Mouse (Mus musculus) layer of hippocampus, adult 2 months (tissue): ENCODE results near the gene Tcp11l2. TPM values are rescaled to one million over a fixed set of nuclear protein-coding genes. Genes with fewer than 3 reads are reported as not detected.

Experiments used
- DNase-seq, 2 experiments: peaks; one replicate each; pipeline ENCODE4 v3.0.0; 2022; ENCODE audit warnings: low spot score in 2 of 2
- H3K27ac ChIP-seq: fragments of 200-600 bp; 2 replicates; pipeline ENCODE4 v1.8.1; 2022
- H3K4me3 ChIP-seq: fragments of 200-600 bp; 2 replicates; pipeline ENCODE4 v1.8.1; 2022; ENCODE audit warnings: mild to moderate bottlenecking
- CTCF ChIP-seq: fragments of 200-600 bp; conservative IDR thresholded peaks from 2 replicates; pipeline ENCODE4 v1.8.1; 2022; ENCODE audit warnings: antibody characterized with exemption, mild to moderate bottlenecking, moderate library complexity
- total RNA-seq, 2 experiments: library from RNA; stranded (reverse); gene quantifications; 2 replicates each; pipeline ENCODE4 v1.2.3; 2021

Tcp11l2 gene
- total RNA-seq, 2 experiments from 2014 or later = 27.3 to 29.4 TPM

DNA sequence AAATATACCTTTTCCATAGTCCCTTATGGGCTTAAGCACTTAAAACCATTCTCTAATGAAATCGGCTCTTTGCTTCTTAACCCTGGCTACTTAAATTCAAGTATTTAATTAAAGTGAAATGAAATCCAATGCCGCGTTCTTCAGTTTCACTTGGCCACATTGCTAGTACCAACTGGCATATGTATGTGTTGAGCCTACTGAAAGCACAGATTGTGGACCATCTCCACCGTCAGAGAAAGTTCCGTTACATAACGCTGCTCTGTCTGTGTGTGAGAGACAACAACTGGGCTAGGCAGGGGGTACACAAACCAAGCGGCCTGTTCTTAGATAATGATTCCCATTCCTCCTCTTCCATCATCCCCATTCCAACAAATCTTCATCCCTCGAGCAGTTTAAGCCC is 12.0 kb upstream of the Tcp11l2 start:
- H3K27ac ChIP-seq = no peak overlapping the region; the same call in 1 of the 2 replicates
- DNase-seq = peak in 1 of 2 experiments; percentile 23
- no peak for TF ChIP-seq CTCF
- no peak overlapping the region for H3K4me3 ChIP-seq

DNA sequence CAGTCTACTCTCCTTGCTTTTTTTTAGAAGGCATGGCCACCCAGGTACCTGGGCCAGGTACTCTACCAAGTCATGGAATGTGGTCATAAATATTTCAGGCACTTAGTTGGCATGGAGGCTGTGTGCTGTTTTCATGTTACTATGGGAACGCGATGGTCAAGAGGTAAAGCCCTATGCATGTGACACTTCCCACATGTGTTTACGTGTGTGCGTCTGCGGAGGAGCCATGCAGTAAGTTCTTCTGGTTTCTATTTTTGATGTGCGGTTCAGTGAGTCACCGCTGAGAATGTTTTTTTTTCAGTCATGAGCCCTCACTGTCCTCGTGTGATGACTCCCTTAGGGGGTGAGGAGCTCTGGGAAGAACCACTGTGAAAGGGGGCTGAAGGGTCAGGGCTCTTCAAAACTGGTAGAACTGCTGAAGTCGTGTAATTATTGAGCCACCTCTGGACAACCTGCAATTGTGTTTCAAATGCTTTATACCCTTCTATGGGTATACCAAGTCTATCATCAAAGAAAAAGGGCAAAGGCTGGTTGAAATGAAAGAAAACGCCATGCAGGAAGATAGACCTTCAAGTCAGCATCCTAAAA is 5.3 kb upstream of the Tcp11l2 start:
- TF ChIP-seq CTCF = no peak
- Histone ChIP-seq H3K27ac (no peak overlapping the region), H3K4me3 (no peak overlapping the region)
- no peak for DNase-seq

DNA sequence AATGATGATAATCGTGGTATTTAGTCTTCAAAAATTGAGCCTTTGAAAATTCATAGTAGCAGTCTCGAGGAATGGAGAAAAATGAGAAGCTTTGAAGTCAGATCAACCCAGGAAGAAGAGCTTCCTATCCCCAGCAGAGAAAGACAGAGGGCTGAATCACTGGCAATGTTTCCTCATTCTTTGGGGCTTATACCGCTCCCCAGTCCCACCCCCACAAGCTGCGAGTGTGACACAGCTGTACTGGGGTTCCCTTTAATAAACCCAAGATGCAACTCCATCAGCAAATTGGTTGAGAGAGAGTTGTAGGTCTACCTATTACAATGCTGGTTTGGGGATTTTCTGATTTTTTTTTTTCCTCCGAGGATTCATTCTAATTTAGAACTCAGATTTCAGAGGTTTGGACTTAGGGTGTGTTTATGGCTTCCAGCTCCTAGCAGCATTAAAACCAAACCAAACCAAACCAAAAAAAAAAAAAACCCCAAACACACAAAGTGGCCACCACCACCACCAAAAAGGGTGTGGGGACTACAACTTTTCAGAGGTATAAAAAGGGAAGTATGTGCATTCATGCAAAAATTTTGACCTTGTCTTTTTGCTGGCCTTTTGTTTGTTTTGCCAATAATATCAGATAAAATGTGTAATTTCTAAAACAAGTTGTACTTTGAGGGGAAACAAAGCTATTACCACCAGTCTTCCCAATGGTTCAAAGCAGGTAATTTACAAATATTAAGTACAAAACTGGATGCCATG is 2.6 kb upstream of the Tcp11l2 start:
- DNase-seq = no peak
- Histone ChIP-seq H3K27ac (no peak overlapping the region), H3K4me3 (no peak overlapping the region)
- TF ChIP-seq CTCF = no peak

DNA sequence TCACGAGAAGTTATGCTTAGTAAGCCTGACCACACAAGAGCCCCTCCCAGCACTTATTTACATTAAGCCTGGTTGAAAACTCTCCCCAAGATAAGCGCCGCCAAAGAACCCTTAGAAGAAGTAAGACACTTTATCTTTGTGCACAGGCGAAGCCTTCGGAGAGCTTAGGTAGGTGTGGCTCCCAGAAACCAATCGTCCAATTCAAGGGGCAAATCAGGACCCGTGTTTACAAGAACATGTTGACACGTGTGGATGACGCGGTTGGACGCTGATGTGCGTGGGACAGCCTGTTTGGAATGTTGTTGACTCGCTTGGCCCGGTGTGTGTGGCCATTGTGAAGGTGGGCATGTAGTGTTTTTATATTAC is 414 bp upstream of the Tcp11l2 start:
- no peak for DNase-seq
- Histone ChIP-seq H3K27ac (peak overlapping the region; percentile 99), H3K4me3 (peak overlapping the region; percentile 96)
- no peak for TF ChIP-seq CTCF

DNA sequence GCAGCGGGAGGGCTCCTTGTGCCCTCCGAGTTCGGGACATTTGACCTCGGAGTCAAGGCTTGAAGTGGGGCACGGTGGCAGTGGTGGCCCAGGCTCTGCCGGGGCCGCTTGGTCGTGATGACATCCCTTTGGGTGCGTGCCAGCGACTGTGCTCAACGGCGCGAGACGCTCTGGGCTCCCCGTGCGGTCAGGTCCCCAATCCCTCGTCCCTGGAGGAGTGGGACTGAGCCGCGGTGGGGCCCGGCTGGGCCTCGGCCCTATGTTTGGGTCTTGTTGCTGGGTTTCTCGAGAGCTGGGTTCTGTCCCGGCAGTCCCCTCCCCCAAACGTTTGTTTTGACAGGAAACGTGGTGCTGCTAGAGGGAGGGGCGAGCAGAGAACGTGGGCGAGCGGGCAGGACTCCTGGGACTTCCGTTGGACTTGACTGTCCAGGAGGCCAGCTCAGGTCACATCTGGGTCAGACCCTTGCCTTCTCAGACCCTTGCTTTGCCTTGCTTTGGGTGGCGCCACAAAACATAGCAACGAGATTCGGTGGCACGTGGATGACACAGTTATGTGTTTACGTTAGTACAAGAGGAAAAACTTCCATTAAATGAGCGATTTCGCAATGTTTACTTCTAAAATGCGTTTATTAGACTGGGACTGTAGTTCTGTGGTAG is 773 bp downstream of the Tcp11l2 start:
- peak; percentile 50 to 65 for DNase-seq
- Histone ChIP-seq H3K4me3 (peak overlapping the region; percentile 96), H3K27ac (peak overlapping the region; percentile 99)
- TF ChIP-seq CTCF = no peak

DNA sequence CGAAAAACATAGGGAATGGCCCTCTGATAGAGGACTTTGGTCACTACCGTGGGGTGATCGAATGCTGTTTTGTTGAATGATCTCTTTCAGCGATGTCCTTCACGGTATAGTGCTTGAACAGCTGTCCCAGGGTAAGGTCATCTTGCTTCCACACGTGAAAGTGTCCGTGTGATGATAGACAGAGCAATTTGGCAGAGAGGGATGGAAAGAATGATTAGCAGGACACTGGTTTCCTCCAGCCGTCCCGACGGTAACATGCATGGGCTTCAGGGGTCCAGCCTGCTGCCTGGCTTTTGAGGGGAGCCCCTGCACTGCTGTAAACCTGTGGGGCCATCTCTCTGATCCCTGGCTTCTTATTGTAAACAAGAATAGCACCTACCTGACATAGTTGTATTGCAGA is 2.3 kb downstream of the Tcp11l2 start:
- TF ChIP-seq CTCF = no peak
- H3K4me3 ChIP-seq = no peak overlapping the region
- no peak overlapping the region for H3K27ac ChIP-seq
- no peak for DNase-seq

DNA sequence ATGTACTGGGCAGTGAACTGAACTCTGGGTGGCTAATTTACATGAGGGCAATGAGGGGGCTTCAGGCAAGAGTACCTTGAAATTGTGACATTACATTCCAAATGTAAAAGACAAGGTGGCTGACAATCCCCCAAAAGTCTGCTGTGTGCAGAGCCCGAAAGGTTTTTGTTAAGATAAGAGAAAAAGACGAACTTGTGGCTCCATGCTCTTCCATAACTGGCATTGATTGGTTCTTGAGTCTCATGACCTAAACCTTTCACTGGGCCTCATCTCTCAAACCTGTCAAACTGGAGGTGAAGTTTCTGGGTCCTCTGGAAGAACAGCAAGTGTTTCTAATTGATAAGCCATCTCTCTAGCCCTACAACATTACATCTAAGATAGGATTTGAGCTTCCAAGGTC is 3.1 kb downstream of the Tcp11l2 start:
- H3K27ac ChIP-seq = no peak overlapping the region
- no peak for DNase-seq
- no peak overlapping the region for H3K4me3 ChIP-seq
- TF ChIP-seq CTCF = no peak

DNA sequence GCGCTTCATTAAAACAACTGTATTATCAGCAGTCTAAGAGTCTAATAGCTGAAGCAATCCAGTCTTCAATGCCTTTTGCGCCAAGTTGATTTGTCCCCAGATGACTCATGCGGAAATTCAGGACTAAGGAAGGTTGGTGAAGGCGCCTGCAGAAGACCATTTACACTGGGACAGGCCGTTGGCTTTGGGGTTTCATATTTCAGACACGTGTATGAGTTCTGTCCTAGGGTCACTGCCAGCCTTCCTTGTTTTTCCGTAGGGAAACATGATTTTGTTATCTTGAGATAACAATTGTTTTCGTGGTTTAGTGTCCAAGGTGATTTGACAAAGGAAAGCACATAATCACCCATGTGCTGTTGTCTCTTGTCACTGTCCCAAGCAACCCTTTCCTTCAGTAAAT is 4.8 kb downstream of the Tcp11l2 start:
- no peak for TF ChIP-seq CTCF
- Histone ChIP-seq H3K27ac (peak overlapping the region; percentile 18; the same call in 1 of the 2 replicates), H3K4me3 (no peak overlapping the region)
- no peak for DNase-seq

DNA sequence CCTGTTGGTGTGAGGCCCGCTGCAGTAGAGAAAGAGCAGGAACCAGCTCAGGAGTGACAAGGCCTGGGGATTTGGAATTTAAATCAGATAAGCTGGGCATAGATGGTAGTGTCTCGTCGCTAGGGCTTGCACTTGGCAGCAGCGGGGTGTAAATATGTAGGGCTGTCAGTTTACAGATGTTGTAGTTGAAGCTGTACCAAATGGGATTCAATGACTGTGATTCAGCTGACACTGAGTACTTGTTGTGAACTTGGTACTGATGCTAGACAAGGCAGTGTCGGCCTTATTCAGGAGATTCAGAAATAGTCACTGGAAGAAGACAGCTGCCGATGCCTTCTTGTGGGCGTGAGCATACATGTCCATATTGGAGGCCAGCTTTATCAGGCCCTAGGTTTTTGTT is 5.8 kb downstream of the Tcp11l2 start:
- DNase-seq = no peak
- Histone ChIP-seq H3K4me3 (no peak overlapping the region), H3K27ac (peak overlapping the region; percentile 18; the same call in 1 of the 2 replicates)
- no peak for TF ChIP-seq CTCF

DNA sequence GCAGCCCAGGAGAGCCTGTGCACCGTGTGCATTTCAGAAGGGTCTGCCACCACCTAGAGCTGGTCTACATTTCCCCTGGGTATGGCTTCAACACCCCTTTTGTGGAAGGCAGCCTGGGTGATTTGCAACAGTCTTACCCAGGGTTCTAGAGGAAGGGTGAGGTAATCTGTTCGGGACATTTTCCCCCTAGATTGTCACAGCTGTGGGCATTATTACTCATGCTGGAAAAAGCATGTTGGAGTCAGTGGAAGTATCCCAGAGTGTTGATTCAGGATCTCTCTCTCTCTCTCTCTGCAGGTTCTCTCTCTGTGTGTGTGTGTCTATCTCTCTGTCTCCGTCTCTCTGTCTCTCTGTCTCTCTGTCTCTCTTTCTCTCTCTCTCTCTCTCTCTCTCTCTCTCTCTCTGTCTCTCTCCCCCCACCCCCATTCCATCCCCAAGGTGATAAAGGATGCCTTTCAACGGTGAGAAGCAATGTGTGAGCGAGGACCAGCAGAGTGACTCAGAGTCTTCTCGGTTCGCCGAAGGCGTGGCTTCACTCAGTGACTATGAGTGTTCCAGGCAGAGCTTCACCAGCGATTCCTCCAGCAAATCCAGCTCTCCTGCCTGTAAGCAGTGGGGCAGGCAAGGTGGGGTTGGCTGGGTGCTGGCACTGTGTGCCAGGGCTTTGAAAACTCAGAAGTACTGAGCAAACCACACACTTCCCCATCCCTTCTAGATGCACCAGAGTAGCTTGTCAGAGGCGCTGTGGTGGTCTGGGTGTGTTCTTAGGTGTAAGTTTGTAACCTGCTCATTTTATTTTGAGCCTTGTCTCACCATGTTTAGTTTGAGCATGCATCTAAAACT is 8.2 kb downstream of the Tcp11l2 start:
- H3K27ac ChIP-seq = no peak overlapping the region
- no peak for TF ChIP-seq CTCF
- no peak for DNase-seq
- no peak overlapping the region for H3K4me3 ChIP-seq

DNA sequence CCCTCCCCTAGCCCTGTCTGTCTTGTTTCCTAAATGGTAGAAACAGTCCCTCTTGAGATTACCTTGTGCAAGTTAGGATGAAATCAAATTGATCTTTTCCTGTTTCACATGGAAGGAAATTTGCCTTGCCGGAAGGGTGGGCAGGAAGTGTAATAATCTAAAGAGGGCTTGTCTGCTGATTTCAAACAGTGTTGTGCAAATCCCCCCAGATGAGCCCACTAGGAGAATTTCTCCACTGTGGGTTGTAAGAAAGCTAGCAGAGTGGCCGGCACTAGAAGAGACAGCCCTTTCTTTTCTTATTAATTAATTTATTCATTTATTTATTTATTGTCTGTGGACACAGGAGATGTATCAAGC is 8.8 kb downstream of the Tcp11l2 start:
- DNase-seq = no peak
- TF ChIP-seq CTCF = no peak
- no peak overlapping the region for H3K4me3 ChIP-seq
- no peak overlapping the region for H3K27ac ChIP-seq

DNA sequence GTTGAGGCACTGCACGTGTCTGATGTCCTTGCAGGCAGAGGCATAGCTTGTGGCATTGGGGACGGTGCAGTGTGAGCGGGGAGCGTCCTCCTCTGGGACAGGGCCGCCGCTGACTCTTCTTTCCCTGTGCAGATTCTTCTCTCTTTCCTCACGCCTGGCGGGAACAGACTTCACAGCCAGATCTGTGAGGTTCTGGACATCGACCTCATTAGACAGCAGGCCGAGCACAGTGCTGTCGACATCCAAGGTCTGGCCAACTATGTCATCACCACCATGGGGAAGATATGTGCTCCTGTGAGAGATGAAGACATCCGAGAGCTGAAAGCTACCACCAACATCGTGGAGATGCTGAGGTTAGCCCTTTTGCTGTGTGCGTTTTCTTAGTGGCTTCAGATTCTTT is 14.5 kb downstream of the Tcp11l2 start:
- DNase-seq = no peak
- no peak overlapping the region for H3K4me3 ChIP-seq
- TF ChIP-seq CTCF = no peak
- no peak overlapping the region for H3K27ac ChIP-seq

DNA sequence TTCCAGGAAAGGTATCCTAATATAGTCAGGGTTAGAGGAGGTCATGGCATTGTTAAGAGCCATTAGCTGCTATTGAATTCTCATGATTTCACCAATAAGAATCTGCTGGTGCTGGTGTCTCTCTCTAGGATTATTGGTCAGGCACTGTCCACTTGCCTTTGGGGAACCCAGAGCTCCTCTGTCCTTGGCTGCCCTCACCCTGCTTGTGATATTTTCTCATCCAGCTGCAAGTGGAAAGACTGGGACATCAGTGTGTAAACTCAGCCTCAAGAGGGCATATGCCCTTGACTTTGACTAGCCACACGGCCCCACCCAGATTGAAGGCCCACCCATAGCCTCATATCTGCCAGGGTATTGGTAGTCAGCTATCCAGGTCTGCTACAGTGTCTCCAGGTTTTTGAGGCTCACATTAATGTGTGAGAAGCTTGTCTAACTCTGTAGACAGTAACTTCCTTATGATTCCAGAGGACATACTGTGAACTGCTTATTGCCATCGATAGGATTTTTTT is 15.3 kb downstream of the Tcp11l2 start:
- H3K27ac ChIP-seq = no peak overlapping the region
- no peak overlapping the region for H3K4me3 ChIP-seq
- TF ChIP-seq CTCF = no peak
- DNase-seq = no peak
